Mouse (Mus musculus): ENCODE data around the gene Camta1.

DNA sequence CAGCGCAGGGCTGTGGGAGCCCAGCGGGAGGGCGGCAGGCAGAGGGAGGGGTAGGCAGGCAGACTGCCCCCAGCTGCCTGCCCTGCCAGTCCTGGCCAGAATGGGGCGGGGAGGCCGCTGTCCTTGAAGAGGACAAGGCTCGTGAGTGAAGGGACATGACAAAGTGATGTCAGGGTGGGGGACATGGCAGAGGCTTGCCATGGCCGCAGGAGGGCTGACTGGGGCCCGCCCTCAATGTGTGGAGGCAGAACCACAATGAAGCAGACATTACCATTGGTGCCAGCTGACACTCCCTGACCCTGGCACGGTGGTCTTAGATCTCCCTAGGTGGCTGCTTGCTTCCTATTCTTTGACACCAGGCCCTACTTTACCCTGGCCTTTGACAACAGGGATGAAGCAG is 635.2 kb downstream of the Camta1 start:
- TF ChIP-seq POLR2A (IDR thresholded peaks at IDR 0.05; ENCODE audit: borderline replicate concordance, insufficient read depth, low read length), result no peak
- no peak for TF ChIP-seq CTCF (IDR thresholded peaks at IDR 0.05; ENCODE audit: borderline replicate concordance, insufficient read depth, low read depth, low read length)
